Mouse (Mus musculus) lung, adult 2 months (tissue): ENCODE results near the gene Gm3099. TPM values are rescaled to one million over a fixed set of nuclear protein-coding genes. Genes with fewer than 3 reads are reported as not detected.
"Not testable (repeated sequence)": the region's sequence is repeated elsewhere in the genome, so short reads cannot be mapped to it uniquely, and the experiment has no call there.

Experiments used
- DNase-seq: peaks from one replicate; pipeline ENCODE4 v3.0.0; 2022
- H3K4me1 ChIP-seq: fragments of 200-500 bp; 2 replicates; pipeline ENCODE4 v1.6.1; 2011; ENCODE audit warnings: low read length; ENCODE audit not compliant: control insufficient read depth, insufficient read depth
- H3K4me3 ChIP-seq: fragments of 200-500 bp; replicated peaks from 2 replicates; pipeline ENCODE3; 2011; ENCODE audit warnings: low read depth, mild to moderate bottlenecking, control low read depth, low read length; ENCODE audit errors: extremely low read depth
- WGBS: fragments of 180-500 bp; shearing (Covaris S2); methylation state at CpG from one replicate; pipeline ENCODE4 v1.1.7; 2018; 5-methylcytosine and 5-hydroxymethylcytosine counted together
- polyA plus RNA-seq: library from polyadenylated mRNA; depleted of rRNA; stranded (reverse); fragments of >200 nt; gene quantifications from 2 replicates; pipeline ENCODE4 v1.2.3, GENCODE M21; 2012; rRNA removed

Gm3099 gene
- polyA plus RNA-seq, result not detected in 2 replicates

DNA sequence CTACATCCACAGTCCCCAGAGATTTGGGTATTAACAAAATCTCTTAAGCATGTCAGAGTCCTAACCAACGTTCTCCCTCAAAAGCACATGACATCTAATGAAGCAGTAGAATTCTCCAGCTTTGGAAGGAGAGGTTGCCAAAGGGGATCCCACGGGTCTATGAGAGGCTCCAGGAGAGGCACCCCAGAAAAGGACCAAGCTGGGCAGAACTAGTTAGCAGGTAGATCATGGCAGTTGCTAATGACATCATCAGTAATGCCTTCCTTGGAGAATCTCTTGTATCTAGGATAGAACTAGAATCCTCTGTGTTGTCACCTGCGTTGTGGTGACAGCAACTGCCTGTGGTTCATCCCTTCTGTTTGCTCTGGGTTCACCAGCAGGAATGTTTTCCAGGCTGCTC is at the start of gene Gm3099:
Gene Gm3099, plus strand, starts transcription at position 301 of the 400 bp plus-strand sequence.
- not testable (repeated sequence) for DNase-seq, H3K4me3 ChIP-seq, H3K4me1 ChIP-seq
- 69% methylated on average over 1 of the region's 3 CpGs for WGBS

DNA sequence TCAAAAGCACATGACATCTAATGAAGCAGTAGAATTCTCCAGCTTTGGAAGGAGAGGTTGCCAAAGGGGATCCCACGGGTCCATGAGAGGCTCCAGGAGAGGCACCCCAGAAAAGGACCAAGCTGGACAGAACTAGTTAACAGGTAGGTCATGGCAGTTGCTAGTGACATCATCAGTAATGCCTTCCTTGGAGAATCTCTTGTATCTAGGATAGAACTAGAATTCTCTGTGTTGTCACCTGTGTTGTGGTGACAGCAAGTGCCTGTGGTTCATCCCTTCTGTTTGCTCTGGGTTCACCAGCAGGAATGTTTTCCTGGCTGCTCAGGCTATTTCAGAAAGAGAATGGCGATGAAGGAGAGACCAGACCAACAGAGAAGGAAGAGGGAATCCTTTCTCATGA is 34.9 kb upstream of the Gm3099 start, which contains the start of gene Gm3095:
Gene Gm3095, plus strand, starts transcription at position 301 of the 400 bp plus-strand sequence.
- not testable (repeated sequence) for H3K4me3 ChIP-seq, H3K4me1 ChIP-seq, DNase-seq
- no CpG with 5 or more reads among the region's 2 CpGs for WGBS

DNA sequence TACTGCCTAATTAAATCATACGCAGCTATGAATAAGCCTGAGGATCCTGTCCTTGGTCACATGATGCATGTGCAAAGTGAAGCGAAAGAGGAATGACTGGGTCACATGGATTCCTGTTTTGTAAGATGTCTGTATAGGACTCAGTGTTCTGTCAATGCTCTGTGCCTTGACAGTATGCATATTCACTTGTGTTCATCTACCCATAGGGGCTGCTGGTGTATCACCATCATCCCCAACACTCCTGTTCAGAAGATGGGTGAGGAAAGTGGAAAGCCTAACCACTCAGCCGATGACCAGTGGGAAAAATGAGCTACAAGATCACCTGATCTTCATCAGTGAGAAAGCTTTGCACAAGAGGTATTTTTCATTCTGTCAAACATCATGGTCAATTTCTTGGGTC is 25.4 kb downstream of the Gm3099 start, which contains the start of gene Gm5796:
Gene Gm5796, plus strand, starts transcription at position 301 of the 400 bp plus-strand sequence.
- H3K4me1 ChIP-seq, DNase-seq, H3K4me3 ChIP-seq: not testable (repeated sequence)
- WGBS, result 60% methylated on average over 1 of the region's 3 CpGs

Other genes starting within 250 kb of the Gm3099 start
- gene Gm3002, start 188.3 kb upstream of the Gm3099 start, polyA plus RNA-seq, result 0.17 TPM in 1 of 2 replicates, not detected in the other
- not detected in 2 replicates for gene Gm3033, start 152.1 kb upstream of the Gm3099 start, polyA plus RNA-seq
- gene Gm2916, start 114.2 kb upstream of the Gm3099 start, polyA plus RNA-seq, result not detected in 2 replicates
- gene Gm3029, start 66.6 kb upstream of the Gm3099 start, polyA plus RNA-seq, result not detected in 2 replicates
- 0.07 TPM in 1 of 2 replicates, not detected in the other for gene Gm3095, start 34.8 kb upstream of the Gm3099 start, polyA plus RNA-seq
- gene Gm5796, start 25.5 kb downstream of the Gm3099 start, polyA plus RNA-seq, result not detected in 2 replicates
- not detected in 2 replicates for gene Gm3115, start 85.7 kb downstream of the Gm3099 start, polyA plus RNA-seq
- not detected in 2 replicates for gene Gm8108, start 112.1 kb downstream of the Gm3099 start, polyA plus RNA-seq
- not detected in 2 replicates for gene Gm3127, start 166.6 kb downstream of the Gm3099 start, polyA plus RNA-seq
- gene Gm2974, start 184.2 kb downstream of the Gm3099 start, polyA plus RNA-seq, result 0.26 TPM in 1 of 2 replicates, not detected in the other